Mouse (Mus musculus) mouse embryonic stem cell (cell line): ENCODE results near the gene Bcl2.

Experiments used
- in situ Hi-C, 2 experiments: fragments of 300-500 bp; cut with MboI; formaldehyde crosslinking; loops; 1 replicate in 1 of 2; 3 replicates in 1 of 2; pipeline ENCODE4 v1.14.3; 2019 to 2020; ENCODE audit warnings: low sequenced_read_pairs in 2 of 2, low pct_unique_long_range_greater_than_20kb in 1 of 2, mixed read lengths in 1 of 2; ENCODE audit not compliant: unreplicated experiment in 1 of 2

Bcl2 gene

GRCm38 (mm10) chr1:106507556-106507955, 206.5 kb downstream of the Bcl2 start:
- in situ Hi-C loops: no loop called here

GRCm38 (mm10) chr1:106503910-106504309, 210.2 kb downstream of the Bcl2 start:
- in situ Hi-C loops: no loop called here

- in situ Hi-C loops: no loop called here
Measured at GRCm38 (mm10) chr1:106503407-106503806, 210.7 kb downstream of the Bcl2 start.

- in situ Hi-C loops: no loop called here
Measured at GRCm38 (mm10) chr1:106497999-106498398, 216.1 kb downstream of the Bcl2 start.
